Mouse (Mus musculus) retina, postnatal 1 day (tissue): Measurements from ENCODE around the gene Tssk2.

ENCODE experiments used
- DNase-seq: peaks from one replicate; pipeline ENCODE4 v3.0.0-alpha.2; 2012

The Tssk2 gene

DNA sequence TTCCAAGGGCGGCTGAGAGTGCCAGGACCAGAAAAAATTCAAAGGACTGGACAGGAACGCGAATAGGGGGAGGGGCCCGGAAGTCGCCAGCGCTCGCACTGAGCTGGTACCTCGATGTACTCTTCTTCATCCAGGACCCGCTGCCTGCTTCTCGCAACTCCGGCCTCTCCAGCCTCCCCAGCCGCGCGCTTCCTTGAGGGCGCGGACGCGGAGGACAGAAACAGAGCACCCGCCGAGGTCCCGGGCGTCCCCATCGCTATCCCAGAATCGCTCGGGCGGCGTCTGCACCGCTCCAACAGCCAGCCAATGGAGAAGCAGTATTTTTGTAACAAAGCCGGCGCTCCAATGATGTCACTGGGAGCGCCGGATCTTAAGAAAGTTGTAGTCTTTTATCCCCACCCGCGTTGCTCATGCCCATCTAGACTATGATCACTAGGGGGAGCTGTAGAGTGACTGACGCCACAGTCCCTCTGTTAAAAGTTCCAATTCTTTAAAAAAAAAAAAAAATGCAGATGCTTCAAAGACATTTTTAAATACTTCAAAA, 12.7 kb downstream of the Tssk2 start, which contains the start of gene Ess2:
Gene Ess2 (minus strand): TSS at position 297 of the 544 bp plus-strand sequence.
- DNase-seq, result peak; percentile 98

DNA sequence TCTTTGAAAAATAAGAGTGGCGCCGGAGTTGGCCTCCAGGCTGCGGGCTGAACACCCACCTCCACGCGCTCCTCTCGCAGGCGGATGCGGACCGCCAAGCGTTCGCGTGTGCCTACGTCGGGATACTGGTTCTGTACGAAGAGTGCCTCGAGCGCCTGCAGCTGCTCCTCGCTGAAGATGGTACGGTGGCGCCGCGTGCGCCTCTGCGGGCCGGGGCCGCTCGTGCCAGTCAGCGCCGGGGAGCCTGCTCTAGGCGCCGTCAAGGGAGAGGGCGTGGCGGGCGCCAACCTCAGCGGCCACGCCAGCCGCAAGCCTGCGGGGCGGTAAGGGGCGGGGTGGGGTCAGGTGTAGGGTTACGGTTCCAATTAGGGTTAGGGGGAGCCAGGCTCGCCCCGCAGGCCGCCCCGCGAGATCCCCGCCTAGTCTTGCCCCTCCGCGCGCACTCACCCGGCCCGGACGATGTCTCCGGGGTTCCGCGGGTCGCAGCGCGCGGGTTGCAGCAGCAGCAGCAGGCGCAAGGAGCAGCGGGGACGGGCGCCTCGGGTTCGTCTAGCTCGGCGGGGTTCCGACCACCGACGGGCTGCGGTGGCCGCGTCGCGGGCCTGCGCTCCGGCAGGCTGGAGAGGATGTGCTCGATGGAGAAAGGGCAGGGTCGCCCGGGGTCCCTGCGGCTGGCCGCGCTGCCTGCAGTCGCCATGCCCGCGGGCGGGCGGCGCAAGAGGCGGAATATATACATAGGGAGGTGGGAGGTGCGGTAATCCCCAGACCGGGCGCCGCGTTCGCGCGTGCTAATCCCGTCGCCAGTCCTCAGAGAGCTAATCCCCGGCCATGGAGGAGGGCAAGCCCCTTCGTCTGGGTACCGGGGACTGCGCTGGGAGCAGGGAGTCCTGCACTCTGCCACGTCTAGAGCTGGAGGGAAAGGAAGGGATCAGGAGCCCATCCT, 16.1 kb downstream of the Tssk2 start, which contains the start of gene Gsc2:
Gene Gsc2 (minus strand): TSS at position 753 of the 943 bp plus-strand sequence.
- DNase-seq, result peak; percentile 71

DNA sequence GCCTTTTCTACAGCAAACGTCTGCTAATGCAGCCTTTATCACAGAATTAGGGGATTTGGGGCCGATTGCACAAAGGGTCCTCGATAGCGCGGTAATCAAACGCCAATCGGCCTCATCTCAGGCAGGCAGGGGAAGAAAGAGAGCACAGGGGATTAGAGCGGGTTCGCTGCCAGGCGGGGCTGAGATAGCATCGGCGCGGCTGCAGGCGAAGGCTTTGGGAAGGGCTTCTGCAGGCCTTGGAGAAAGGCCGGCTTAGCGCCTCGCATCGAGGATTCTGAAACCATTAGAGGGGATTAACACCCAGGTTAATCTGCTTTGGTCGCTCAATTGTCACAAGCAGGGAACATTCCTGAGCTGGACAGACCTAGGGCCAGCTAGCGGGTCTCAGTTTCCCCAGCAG, 22.1 kb downstream of the Tssk2 start:
- DNase-seq, result peak; percentile 78

DNA sequence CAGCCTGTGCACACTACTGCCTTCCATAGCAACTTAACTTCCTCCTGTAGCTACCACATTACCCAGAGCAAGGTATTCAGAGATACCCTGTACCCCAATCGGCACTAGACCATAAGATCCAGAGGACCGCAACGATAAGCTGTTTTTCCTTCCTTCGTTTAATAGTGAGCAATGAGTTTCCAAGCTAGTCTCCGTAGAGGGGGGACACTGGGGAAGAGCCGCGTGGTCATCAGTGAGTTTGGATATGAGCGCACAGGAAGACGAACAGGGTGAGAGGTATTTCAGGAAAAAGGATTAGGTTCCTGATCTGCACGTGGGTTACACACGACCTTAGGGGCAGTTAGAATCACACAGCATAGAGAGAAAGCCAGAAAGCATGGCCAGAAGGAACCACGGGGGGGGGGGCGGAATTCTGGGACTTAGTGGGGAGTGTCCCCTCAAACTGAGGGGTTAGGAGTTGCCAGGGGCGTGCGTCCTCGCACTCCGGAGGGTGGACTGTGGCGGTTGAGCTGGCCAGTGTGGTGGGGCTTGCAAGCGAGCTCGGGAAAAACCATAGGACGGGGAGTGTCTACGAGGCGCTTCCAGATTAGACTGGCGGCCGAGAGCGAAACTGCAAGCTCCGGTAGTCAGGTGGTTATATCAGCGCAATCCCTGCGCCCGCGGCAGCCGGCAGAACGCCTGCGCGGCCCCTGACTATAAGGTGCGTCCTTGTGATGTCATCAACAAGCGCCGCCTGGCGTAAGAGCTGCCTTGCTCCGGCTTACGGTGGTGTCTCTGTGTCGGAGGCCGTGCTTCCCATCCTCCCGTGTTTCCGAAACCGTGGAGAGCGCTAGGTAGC, 23.1 kb downstream of the Tssk2 start:
- peak; percentile 98 for DNase-seq

DNA sequence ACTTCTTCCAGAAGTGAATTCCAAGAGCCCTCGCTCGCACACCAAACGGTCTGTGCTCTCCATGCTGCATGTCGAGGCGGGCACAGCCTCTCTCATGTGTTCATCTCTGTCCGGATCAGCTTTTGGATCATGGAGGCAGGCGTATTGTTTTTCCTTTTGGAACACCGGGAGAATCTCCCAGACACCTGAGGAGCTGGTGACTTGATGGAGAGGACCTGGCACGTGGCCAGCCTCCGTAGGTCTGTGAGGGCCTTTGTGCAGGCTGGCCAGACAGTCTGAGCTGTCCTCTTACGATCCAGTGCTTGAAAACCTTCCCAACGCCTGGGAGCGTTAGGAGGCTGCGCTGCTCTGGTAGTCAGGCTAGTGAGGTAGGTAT, 23.7 kb downstream of the Tssk2 start:
- DNase-seq, result no peak

DNA sequence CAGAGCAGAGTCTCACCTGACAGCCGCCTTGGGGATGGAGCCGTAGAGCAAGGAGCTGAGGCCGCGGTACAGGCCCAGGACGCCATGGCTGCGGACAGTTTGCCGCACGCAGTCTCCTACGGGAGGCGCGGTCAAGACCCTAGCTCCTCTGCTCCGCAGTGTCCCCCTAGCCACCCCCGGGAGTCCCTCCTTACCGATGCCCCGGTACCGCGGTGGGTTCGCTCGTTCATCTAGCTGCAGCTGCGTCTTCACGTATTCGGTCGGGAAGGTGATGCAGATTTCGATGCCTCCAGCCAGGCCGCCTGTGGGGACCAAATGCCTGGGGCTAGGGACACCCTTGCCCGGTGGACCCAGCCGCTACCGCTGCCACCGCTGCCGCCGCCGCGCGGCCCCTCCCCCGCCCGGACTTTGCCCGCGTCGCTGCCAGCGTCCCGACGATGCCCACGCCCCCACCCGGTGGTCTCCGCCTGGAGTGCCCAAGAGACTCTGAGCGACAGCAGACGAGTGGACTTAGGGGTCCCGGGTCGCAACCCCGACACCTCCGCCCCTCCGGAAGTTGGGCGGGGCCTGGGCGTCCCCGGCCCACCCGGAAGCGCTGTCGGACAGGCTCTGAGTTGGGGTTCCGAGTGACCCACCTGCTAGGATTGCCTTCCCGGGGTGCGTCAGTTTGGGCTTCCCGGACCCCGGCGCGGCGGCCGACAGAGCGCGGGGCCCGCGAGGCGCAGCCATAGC, 29.1 kb downstream of the Tssk2 start:
- peak; percentile 72 for DNase-seq

DNA sequence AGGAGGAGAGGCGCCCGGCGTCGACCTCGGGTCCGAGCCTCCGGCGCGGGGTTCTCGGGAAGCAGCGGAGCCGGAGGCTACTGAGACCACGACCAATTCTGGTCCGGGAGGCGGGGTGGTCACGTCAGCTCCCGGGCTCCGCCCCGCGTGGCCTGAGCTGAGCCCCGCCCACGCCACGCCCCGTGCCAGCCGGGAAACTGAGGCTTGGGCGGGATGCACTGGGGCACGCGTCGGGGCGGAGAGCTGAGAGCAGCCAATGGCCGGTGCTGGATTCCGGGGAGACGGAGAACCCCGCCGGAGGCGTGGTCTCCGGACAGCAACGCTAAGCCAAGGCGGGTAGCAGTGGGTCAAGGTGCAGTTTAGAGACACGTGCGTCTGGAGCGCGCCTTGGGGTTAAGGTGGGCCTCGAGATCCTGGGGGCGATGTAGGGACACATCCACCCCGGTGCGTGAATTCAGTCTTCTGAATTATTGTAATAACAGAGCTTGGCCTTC, 29.7 kb downstream of the Tssk2 start, which contains the start of gene Slc25a1:
Gene Slc25a1 (minus strand): TSS at position 133 of the 494 bp plus-strand sequence.
- peak; percentile 74 for DNase-seq

DNA sequence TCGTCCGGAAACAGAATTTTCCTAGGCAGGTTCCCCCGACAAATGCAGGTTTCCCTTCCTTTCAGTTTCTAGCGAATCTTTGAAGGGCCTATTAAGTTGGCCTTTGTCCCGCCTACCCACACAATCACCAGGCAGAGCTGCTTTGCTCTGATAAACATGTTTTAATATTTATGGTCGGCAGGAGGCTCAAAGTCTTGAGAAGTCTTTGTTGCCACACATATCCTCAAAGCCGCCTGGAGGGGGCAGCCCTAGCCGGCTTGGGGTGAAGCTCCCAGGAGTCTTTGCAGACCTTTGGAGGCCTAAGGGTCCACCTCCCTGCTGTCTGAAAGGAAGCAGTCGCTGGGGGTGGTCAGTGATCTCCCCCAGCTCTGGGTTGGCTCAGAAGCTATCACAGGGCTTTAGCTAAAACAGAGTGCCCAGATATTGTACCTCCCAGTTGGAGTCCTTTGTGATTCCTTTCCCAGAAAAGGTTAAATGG, 30.2 kb downstream of the Tssk2 start:
- DNase-seq, result peak; percentile 90

DNA sequence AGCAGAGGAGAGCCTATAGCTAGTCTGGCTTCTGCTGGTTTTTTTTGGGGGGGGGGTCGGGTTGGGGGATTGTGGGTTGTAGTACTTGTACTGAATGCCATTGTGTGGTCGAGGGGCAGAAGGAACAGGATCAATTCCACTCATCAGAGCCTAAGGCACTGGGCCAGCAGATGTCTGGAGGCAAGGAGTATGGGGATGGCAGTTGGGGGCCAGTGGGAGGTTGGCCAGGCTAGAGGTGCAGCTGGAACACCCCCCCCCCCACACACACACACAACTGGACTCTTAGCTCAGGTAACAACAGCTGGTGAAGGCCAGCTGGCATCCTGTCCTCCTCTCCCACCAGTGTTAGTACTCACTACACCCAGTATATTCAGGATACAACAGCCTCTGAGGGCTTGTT, 30.8 kb downstream of the Tssk2 start:
- DNase-seq, result no peak

DNA sequence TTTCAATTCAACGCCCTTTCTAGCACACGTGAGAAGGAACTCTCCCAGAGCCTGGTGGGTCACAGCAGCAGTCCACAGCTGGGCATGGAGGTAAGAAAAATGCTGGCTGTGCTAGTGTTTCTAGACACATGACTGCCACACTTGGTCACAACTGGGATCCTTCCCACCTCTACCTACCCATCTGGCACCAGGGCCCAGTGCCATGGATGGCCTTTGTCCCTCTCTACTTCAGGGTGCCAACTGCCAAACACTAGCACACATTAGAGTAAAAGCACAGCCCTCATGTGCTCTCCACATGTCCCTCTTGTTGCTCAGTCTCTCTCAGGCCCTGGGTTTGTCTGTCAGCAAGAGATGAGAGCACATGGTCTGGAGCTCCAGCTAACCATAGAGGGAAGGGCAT, 31.2 kb downstream of the Tssk2 start:
- DNase-seq, result no peak

DNA sequence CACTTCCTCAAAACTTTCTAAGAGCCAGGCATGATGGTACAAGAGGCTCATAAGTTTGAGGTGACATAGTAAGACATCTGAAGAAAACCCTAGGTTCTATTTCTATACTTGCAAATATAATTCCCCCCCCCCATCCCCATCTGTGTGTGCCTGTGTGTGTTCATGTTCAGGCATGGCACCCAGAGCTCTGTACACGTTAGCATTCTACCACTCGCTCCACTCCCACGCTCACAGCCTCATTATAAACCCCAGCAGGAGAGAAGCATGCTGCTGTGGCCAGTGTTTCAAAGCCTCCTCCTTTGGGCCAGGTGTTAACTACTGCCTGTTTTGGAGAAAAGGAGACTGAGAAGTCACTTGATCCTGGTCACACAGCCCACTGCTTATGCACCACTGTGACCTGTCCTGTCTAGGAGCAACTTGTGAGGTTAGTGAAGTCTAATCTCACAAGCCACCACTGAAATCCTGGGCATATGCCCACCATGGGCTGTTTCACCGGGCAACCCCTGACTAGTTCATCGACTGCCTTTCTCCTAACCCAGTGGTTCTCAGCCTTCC, 33.5 kb downstream of the Tssk2 start:
- no peak for DNase-seq

DNA sequence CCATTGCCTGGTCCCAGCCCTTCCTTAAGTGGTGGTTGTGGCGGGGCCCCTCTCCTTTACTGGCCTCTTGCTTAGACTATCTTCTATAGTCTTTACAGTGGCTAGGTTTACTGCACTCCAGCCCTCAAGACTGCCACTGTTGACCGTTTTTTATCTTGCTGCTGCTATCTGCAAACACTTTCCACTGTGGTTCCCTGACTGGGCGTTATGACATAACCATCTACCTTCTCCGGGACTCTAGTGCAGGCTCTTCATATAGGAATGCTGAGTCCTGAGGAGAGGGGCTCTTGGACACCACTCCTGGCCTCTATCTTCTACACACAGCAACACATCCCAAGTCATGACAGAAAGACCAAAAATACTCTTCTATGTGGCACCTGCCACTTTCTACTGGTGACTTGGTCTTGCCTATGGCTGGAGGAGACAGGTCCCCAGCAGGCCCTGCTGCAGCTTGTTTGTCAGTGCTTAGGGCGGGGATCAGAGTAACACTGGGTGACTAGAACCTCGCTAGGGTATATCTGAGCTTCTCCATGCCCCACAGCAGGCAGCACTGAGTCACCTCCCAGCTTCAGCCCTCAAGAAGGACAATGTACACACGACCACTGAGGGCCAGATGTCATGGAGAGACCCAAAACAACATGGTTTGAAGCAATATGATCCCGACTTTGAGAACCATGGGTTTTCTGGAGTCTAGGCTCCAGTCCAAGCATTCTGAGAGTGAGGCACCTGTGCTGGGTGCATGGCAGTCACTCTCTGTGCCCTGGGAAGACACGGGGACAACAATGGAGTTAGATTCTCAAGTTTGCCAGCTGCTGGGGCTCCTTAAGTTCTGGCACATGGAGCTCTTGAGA, 35.4 kb downstream of the Tssk2 start:
- DNase-seq, result no peak

DNA sequence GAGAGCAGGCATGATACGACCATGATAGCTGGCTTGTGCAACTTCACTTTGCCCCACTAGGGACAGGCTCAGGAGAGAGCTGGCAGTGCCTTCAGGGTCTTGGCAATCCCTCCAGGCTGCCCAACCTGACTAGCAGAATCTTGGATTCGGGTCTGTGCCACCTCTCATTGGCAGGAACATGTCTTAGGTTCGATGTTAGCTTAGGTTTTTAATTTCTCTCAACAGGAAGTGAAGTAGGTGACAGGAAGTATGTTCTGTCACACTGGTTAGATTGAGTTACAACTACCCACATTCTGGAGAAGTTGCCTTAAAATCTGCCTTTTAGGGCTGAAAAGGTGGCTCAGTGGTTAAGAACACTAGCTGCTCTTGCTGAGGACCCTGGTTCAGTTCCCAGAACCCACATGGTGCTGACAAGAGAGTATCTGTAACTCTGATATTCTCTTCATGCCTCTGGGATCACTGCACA, 36.0 kb downstream of the Tssk2 start:
- no peak for DNase-seq

DNA sequence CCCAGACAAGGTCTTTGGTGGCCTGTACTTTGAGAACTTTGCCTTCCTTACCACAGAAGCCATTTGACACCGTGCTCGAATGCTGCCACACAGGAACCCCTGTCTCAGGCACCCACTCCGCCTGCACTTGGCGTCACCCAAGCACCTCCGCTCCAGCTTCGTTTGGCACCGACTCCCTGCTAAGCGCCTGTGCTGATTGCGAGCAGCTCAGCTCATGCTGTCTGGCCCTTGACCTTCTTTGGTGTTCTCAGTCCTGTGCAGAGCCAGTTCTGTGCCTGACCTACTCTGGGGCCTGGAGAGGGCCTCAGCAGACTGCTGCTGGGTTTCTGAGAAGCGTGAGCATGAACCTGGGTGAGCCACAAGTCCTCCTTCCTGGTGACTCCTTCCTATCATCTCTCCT, 38.3 kb downstream of the Tssk2 start:
- no peak for DNase-seq

DNA sequence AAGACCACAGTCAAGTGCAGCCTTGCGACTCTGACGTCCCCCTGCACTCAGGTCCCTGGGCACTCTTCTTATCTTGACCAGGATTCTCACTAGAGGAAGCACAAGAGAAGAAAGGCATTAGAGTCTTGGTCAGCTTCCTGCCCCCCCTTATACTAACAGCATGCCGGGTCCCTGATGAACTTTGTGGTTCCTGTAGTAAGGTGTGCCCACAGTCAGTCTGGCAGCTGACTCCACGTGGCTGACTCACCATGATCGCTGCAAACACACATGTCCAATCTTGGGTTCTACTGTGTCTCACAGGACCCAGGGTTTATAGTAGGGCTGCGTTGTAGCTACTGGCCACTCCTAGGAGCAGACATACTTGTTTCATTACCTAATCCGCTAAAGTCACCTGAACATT, 39.8 kb downstream of the Tssk2 start:
- DNase-seq, result no peak

DNA sequence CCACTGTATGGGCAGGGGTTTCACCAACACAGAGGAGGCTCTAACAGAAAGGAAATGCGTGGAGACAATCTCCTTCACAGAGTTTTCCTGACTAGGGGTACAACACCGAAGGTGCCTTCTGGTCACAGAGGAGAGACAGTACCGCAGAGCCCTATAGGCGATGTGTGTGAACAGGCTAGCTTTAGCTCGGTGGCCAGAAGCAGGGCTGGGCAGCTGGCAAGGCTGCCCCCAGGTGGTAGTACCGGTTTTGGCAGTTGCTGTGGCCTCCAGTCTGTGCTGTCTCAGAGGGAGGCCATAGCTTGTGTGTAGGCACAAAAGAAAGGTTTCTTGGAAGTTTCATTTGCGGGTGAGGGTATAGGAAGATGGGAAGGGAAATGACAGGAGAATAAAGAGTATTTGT, 40.4 kb downstream of the Tssk2 start:
- peak; percentile 68 for DNase-seq

DNA sequence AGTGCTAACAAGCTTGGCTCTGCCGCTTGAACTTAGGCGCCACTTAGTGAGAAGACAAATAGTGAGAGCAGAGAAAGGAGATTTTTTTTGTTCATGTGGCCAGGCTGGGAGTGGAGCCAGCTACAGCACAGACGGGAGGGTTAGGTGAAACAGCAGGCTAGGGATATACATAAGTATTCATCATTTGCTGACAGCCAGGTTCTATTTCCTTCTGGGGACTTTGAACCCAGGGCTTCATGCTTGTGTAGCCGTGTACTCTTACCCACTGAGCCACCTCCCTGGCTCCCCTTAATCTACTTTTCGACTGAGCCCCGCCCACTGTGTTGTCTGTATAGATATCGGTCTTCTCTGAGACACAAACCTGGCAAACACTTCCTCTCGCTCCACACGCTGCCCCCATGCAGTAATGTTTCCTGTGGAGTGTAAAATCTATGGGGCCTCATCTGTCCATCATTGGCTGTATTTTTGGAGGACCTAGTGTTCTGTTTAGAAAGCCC, 40.9 kb downstream of the Tssk2 start:
- DNase-seq, result no peak

DNA sequence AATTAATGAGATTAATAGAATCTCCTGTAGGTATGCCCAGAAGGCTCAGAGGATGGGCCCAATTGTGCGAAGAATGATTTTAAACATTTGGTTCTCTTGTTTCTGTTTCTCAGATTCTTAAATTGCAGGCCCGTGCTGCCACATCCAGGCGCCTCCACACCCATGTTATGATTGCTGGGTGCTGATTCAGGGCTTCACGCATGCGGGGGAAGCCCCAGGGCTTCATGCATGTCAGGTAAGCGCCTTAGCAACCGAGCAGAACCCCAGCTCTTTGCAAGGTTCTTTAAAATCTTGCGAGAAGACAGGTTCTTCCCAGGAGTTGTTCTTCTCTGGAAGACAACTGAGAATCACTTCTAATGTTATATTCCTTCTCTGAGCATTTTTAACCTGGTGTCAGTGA, 45.0 kb downstream of the Tssk2 start:
- no peak for DNase-seq

DNA sequence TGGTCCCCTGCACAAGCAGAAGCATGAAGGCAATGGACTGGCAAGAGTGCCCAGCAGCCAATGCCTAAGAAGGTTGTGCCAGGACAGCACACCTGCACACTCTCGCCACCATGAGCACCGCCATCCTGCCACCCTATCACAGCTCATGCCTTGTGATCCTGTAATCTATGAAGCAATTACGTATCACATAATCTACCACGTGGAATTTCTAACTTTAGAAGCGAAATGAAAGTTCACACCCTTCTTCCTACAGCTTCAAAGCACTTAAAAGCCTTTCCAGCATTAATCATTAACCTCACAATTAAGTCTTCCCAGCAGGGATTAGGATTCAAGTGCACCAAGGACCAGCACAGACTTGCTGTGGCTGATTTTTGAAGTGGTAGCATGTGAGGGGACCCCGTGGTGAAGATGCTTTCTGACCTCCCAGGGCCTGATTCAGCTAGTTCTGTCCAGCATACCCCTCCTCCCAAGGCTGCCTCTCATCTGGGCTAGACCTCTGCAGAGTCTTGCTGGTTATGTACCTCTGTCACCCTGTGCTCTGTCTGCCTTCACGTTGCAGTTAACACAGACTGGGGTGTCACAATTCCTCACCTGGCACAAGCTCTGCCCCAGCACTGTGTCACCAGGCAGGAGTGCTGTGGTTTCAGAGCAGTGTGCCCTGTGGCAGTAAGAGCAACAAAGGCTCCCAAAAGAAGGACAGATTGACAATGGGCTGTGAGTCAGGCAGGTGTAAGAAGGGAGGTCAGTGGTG, 46.8 kb downstream of the Tssk2 start:
- no peak for DNase-seq

DNA sequence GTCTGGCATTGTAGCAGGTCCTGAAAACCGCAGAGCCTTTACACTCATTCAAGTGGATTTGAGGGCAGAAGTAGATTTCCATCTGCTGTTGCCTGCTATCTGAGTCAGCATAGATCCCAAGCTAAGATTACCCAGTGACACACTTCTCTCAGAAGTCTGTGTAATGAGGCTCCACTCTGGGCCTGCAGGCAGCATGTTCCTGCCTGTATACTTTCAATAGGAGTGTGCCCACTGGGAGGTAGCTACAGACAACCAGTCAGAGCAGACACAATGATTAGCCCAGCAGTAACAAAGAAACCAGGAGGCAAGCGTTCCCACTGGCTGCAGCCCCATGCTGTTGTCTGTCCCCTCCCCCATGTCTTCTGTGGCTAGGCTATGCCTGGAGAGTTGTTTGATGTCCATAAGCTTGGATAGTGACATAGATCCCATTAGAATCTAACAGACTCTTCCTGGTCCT, 51.0 kb downstream of the Tssk2 start:
- DNase-seq, result peak; percentile 86
